Mouse (Mus musculus) embryonic facial prominence, embryonic 13.5 days (tissue): ENCODE results near the gene Maneal. TPM values are rescaled to one million over a fixed set of nuclear protein-coding genes. Genes with fewer than 3 reads are reported as not detected.

Experiments
- ATAC-seq: fragments of 200-750 bp; cut with Nextera tagmentation; 2 replicates; pipeline ENCODE4 v1.8.0; 2017; ENCODE audit warnings: low read depth; ENCODE audit not compliant: insufficient number of reproducible peaks, insufficient read depth, low FRiP score, low TSS enrichment
- H3K27ac ChIP-seq: fragments of 300-500 bp; sonication (generic); 2 replicates; pipeline ENCODE4 v1.5.1; 2015; ENCODE audit warnings: moderate library complexity, mild to moderate bottlenecking, inconsistent platforms
- H3K27me3 ChIP-seq: fragments of 300-500 bp; sonication (generic); 2 replicates; pipeline ENCODE4 v1.6.1; 2015; ENCODE audit warnings: mild to moderate bottlenecking, inconsistent platforms
- H3K36me3 ChIP-seq: fragments of 300-500 bp; sonication (generic); 2 replicates; pipeline ENCODE4 v1.6.1; 2015; ENCODE audit warnings: mild to moderate bottlenecking, inconsistent platforms
- H3K4me1 ChIP-seq: fragments of 300-500 bp; sonication (generic); 2 replicates; pipeline ENCODE4 v1.6.1; 2015; ENCODE audit warnings: inconsistent platforms
- H3K4me2 ChIP-seq: fragments of 300-500 bp; sonication (generic); 2 replicates; pipeline ENCODE4 v1.6.1; 2015; ENCODE audit warnings: moderate library complexity, mild to moderate bottlenecking, inconsistent platforms
- H3K4me3 ChIP-seq: fragments of 300-500 bp; sonication (generic); 2 replicates; pipeline ENCODE4 v1.5.1; 2015; ENCODE audit warnings: mild to moderate bottlenecking, inconsistent platforms
- H3K9ac ChIP-seq: fragments of 300-500 bp; sonication (generic); 2 replicates; pipeline ENCODE4 v1.6.1; 2015; ENCODE audit warnings: mild to moderate bottlenecking, inconsistent platforms
- H3K9me3 ChIP-seq: fragments of 300-500 bp; sonication (generic); 2 replicates; pipeline ENCODE4 v1.6.1; 2016; ENCODE audit warnings: inconsistent platforms
- WGBS: fragments of 180-500 bp; shearing (Covaris S2); methylation state at CpG from one replicate; pipeline ENCODE4 v1.1.7; 2015; ENCODE audit warnings: mixed read lengths; 5-methylcytosine and 5-hydroxymethylcytosine counted together
- polyA plus RNA-seq: library from polyadenylated mRNA; unstranded; fragments of >200 nt; fragmentation: Nextera tagmentation; extraction: Ambion mirVana; gene quantifications from 2 replicates; pipeline ENCODE4 v1.2.1, GENCODE M21; 2015

Maneal gene
- polyA plus RNA-seq, 1 experiment from 2014 or later = 1.2 TPM

DNA sequence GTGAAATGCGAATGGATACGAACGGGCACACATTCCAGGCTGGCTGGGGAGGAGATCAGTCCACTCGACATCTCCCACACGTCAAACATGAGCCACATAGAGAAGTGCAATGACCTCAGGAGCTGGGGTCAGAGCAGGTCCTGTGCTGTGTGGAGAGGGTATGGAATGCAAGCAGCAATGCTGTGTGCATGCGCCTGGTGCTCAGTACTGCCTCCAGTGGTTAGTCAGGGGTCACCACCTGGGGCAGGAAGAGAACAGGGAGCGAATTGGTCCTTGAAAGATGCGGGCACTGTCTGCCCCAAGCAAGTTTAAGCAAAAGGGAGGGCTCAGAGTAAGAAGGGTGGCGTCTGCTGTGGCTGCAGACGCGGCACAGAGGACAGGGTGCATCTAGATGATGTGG, 18.5 kb downstream of the Maneal start:
- WGBS = 51% methylated on average over 11 of the region's 11 CpGs
- Histone ChIP-seq H3K9ac (no peak overlapping the region), H3K4me3 (no peak overlapping the region), H3K9me3 (no peaks in the 10 kb centered on the region), H3K27me3 (no peaks in the 10 kb centered on the region), H3K4me1 (no peaks in the 10 kb centered on the region), H3K27ac (no peak overlapping the region), H3K36me3 (peaks cover 58% of the 10 kb centered on the region), H3K4me2 (no peak overlapping the region)
- ATAC-seq = 0 out of 2 replicates have a peak, but pooled peaks have one; percentile 58

DNA sequence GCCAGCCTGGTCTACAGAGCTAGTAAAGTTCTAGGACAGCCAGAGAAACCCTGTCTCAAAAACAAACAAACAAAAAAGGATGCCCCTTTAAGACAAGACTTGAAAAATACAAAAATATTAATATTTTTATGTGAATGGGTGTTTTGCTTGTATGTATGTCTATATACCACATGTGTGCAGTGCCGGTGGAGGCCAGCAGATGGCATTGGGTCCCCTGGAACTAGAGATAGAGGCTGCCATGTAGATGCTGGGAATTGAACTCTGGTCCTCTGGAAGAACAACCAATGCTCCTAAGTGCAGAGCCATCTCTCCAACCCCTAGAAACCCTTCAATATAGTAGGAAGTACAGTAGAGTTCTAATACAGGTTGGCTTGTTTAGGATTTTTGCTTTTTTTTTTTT, 21.0 kb downstream of the Maneal start:
- H3K9ac ChIP-seq = no peak overlapping the region
- H3K36me3 ChIP-seq = peaks cover 62% of the 10 kb centered on the region
- no peaks in the 10 kb centered on the region for H3K27me3 ChIP-seq
- H3K9me3 ChIP-seq = no peaks in the 10 kb centered on the region
- H3K4me2 ChIP-seq = no peak overlapping the region
- H3K27ac ChIP-seq = no peak overlapping the region
- no peak for ATAC-seq
- no peaks in the 10 kb centered on the region for H3K4me1 ChIP-seq
- 97% methylated on average over 1 of the region's 1 CpGs for WGBS
- no peak overlapping the region for H3K4me3 ChIP-seq

DNA sequence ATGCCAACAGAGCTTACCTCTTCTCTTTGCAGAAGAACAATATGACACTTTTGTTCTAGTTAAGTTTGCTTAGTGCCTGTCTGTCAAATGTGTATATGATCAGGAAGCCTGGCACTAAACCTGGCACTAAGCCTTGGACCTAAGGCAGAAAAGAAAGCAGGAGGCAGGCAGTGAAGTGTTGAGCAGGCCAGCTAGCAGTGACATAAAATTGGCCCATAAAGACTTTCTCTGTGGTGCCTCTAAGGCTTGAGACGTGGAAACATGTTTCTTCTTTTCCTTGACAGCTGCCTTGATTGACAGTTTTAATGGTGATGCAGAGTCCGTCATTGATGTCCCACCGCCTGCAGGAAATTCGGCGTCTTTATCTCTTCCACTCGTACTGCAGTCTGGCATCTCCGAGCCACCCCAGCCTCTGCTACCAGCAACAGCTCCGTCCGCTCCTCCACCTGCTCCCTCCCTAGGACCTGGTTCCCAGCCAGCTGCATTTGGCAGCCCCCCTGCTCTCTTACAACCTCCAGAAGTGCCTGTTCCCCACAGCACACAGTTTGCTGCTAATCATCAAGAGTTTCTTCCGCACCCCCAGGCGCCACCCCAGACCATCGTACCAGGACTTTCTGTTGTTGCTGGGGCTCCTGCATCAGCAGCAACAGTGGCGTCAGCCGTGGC, 23.8 kb downstream of the Maneal start:
- Histone ChIP-seq H3K4me3 (no peak overlapping the region), H3K27ac (no peak overlapping the region), H3K36me3 (peaks cover 73% of the 10 kb centered on the region), H3K4me2 (no peak overlapping the region), H3K9me3 (no peaks in the 10 kb centered on the region), H3K4me1 (no peaks in the 10 kb centered on the region), H3K27me3 (no peaks in the 10 kb centered on the region), H3K9ac (no peak overlapping the region)
- no peak for ATAC-seq
- WGBS = 83% methylated on average over 14 of the region's 14 CpGs

DNA sequence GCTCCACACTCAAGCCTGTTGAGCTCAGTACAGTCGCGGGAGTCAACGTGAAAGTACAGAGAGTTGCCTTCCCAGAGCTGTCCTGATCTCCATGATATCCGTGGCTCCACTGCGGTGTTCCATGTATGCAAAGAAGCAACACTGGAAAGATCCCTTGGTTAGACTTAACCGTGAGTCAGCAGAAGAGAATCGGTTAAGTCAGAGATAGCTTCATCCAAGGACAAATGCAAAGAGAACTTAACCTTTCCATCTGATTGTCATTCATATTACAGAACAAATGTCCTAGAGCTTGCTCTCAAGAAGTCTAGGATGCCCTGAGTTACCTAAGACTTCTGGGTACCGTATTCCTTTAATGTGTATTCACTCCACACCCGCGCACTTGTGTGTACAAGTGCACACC, 29.2 kb downstream of the Maneal start:
- H3K4me3 ChIP-seq = no peak overlapping the region
- H3K27me3 ChIP-seq = no peaks in the 10 kb centered on the region
- H3K4me1 ChIP-seq = no peaks in the 10 kb centered on the region
- 97% methylated on average over 10 of the region's 10 CpGs for WGBS
- H3K36me3 ChIP-seq = peaks cover 68% of the 10 kb centered on the region
- ATAC-seq = no peak
- H3K9me3 ChIP-seq = no peaks in the 10 kb centered on the region
- no peak overlapping the region for H3K9ac ChIP-seq
- H3K4me2 ChIP-seq = no peak overlapping the region
- no peak overlapping the region for H3K27ac ChIP-seq

DNA sequence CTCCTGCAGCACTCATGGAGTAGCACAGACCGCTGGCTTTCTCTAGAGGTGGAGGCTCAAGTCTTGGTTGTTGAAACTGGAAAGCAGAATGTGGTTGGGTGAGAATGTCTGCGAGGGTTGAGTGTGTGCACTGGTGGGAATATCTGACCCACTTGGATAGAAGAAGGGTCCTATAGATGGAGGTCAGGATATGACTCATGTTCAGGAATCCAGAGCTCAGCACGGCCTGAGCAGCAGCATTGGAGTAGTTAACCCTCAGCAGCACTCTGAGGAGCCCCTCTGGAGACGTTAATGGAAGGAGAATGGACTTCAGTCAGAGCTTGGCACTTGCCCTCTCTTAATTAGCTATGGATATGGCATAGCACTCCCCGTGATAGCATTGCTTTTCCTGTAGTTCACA, 32.3 kb downstream of the Maneal start:
- no peak overlapping the region for H3K9ac ChIP-seq
- H3K9me3 ChIP-seq = no peaks in the 10 kb centered on the region
- no peak overlapping the region for H3K27ac ChIP-seq
- no peaks in the 10 kb centered on the region for H3K4me1 ChIP-seq
- H3K4me2 ChIP-seq = no peak overlapping the region
- peaks cover 74% of the 10 kb centered on the region for H3K36me3 ChIP-seq
- H3K4me3 ChIP-seq = no peak overlapping the region
- ATAC-seq = no peak
- H3K27me3 ChIP-seq = no peaks in the 10 kb centered on the region
- WGBS = 83% methylated on average over 5 of the region's 5 CpGs

DNA sequence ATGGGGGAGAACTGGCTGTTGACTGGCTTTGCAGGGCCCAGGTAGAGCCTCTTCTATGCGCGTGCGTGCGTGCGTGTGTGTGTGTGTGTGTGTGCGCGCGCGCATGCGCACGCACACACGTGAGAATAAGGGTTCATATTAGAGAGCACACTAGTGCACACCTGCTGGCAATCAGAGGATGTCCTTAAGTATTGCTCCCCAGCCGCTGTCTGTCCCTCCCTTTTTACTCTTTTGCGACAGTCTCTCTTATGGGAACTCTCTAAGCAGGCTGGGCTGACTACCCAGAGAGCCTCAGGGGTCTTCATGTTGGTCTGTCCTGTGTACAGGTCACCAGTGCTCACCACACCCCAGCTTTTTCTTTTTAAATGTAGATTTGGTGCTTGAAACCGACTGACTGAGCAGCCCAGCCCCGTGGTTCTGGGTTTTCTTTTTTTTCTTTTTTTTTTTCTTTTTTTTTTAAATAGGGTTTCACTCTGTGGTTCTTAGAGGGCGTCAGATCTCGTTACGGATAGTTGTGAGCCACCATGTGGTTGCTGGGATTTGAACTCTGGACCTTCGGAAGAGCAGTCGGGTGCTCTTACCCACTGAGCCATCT, 36.5 kb downstream of the Maneal start:
- Histone ChIP-seq H3K4me1 (no peaks in the 10 kb centered on the region), H3K4me3 (no peak overlapping the region), H3K9me3 (no peaks in the 10 kb centered on the region), H3K27me3 (no peaks in the 10 kb centered on the region), H3K27ac (no peak overlapping the region), H3K4me2 (no peak overlapping the region), H3K36me3 (peaks cover 83% of the 10 kb centered on the region), H3K9ac (no peak overlapping the region)
- WGBS = 94% methylated on average over 21 of the region's 21 CpGs
- ATAC-seq = no peak

DNA sequence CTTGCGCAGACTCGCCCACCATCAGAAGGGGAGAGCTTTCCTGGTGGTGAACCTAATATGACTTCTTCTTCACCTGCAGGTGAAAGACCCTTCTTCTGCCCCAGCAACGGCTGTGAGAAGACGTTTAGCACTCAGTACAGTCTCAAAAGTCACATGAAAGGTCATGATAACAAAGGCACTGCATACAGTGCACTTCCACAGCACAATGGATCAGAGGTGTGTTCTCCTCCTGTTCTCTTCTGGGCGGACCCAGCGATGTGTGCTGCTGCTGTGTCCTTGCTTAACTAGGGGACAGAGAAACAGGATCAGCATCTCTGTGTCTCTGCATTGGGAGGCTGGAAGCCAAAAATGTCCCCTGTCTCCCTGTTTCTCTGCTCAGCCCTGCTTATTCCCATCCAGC, 37.0 kb downstream of the Maneal start:
- H3K4me3 ChIP-seq = no peak overlapping the region
- no peaks in the 10 kb centered on the region for H3K27me3 ChIP-seq
- H3K9me3 ChIP-seq = no peaks in the 10 kb centered on the region
- no peak overlapping the region for H3K4me2 ChIP-seq
- WGBS = 91% methylated on average over 6 of the region's 6 CpGs
- no peaks in the 10 kb centered on the region for H3K4me1 ChIP-seq
- peaks cover 83% of the 10 kb centered on the region for H3K36me3 ChIP-seq
- ATAC-seq = no peak
- H3K27ac ChIP-seq = no peak overlapping the region
- no peak overlapping the region for H3K9ac ChIP-seq

DNA sequence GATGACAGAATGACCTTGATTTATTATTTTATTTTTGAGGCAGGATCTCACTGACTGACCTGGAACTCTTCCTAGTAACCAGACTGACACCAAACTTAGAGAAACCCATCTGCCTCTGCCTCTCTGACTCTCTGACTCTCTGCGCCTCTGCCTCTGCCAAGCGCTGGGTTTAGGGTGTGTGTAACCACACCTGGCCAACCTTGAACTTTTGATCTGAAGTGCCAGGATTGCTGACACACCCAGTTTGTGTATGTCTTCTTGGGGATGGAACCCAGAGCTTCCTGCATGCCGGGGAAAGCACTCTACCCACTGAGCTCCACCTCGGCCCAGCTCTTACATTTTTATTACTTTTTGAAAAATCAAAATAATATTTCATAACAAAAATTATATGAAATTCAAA, 43.1 kb downstream of the Maneal start:
- H3K36me3 ChIP-seq = peaks cover 40% of the 10 kb centered on the region

DNA sequence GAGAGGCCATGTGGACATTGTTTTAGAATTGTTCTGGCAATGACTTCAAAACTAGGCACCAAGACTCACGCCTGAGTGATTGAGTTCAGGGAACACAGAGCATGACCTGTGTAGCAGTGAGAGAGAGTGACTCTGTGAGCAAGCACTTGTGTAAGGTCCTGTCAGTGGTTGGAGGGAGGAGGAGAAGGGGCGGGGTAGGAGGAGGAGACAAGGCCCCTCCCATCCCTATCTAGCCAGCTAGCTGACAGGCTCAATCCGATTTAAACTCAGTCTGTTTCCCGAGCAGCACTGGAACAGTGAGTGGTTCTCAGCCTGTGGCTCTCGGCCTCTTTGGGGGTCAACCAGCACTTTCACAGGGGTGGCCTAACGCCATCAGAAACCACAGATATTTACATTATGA, 44.2 kb downstream of the Maneal start:
- H3K4me1 ChIP-seq = peaks cover 5% of the 10 kb centered on the region; the same call in 1 of the 2 replicates
- H3K9ac ChIP-seq = 0 out of 2 replicates have a peak overlapping the region, but pooled peaks have one; percentile 11
- no peak overlapping the region for H3K27ac ChIP-seq
- no peak overlapping the region for H3K4me3 ChIP-seq
- no peaks in the 10 kb centered on the region for H3K9me3 ChIP-seq
- ATAC-seq = no peak
- H3K4me2 ChIP-seq = no peak overlapping the region
- peaks cover 30% of the 10 kb centered on the region for H3K36me3 ChIP-seq
- no peaks in the 10 kb centered on the region for H3K27me3 ChIP-seq
- 21% methylated on average over 6 of the region's 6 CpGs for WGBS

More for the DNA sequence above, 43.1 kb downstream of the Maneal start:
- no peak overlapping the region for H3K4me3 ChIP-seq
- WGBS = 92% methylated on average over 4 of the region's 4 CpGs
- no peaks in the 10 kb centered on the region for H3K9me3 ChIP-seq
- no peak overlapping the region for H3K9ac ChIP-seq
- no peak overlapping the region for H3K27ac ChIP-seq
- no peak for ATAC-seq
- H3K4me2 ChIP-seq = no peak overlapping the region
- no peaks in the 10 kb centered on the region for H3K27me3 ChIP-seq
- peaks cover 5% of the 10 kb centered on the region; the same call in 1 of the 2 replicates for H3K4me1 ChIP-seq

DNA sequence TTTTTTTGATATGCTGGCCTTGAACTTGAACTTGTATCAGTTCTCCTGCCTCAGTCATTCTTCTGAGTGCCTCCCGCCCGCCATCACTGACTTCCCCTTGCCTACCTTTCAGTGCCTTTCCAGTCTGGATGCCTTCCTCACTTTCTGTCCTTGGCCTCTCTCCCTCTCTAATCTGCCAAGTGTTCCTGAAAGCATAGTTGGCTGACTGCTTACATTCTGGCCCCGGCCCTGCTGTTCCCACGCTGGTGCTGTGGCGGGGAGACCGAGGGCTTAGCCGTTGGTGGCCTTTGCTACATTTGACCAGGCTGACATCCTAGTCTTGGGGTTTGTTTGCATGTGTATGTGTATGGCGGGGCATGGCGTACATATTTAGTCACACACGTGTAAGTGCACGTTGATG, 46.1 kb downstream of the Maneal start:
- no peak overlapping the region for H3K4me3 ChIP-seq
- peaks cover 5% of the 10 kb centered on the region; the same call in 1 of the 2 replicates for H3K4me1 ChIP-seq
- no peaks in the 10 kb centered on the region for H3K9me3 ChIP-seq
- H3K9ac ChIP-seq = no peak overlapping the region
- ATAC-seq = no peak
- no peaks in the 10 kb centered on the region for H3K27me3 ChIP-seq
- no peak overlapping the region for H3K4me2 ChIP-seq
- H3K27ac ChIP-seq = no peak overlapping the region
- 92% methylated on average over 11 of the region's 11 CpGs for WGBS
- peaks cover 23% of the 10 kb centered on the region for H3K36me3 ChIP-seq

DNA sequence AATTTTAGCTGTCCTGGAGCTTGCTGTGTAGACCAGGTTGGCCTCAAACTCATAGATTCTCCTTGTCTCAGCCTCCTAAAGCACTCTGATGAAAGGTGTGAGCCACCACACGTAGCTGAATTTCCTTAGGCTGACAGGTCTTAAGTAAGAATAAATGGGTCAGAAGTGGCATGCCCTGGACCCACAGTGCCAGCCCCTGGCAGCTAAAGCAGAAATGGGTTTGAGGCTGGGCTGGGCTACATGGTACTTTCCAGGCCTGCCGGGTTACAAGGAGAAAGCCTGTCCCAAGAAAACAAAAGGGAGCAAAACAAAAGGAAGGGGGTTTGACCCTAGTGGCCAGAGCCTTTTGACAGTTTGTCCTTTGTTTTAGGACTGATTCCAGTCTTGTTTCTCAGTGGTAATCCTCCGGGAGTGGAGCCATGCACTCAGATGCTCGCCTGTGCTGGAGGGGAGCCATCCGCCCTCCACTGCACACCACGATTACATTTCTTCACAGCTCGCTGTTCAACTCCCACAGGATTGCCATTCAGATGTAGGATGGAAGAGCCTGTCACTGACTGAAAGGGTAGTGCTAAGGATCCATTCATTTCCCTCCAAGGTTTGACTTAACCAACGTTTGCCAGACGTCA, 50.5 kb downstream of the Maneal start:
- no peak overlapping the region for H3K4me3 ChIP-seq
- H3K27me3 ChIP-seq = no peaks in the 10 kb centered on the region
- H3K36me3 ChIP-seq = peaks cover 37% of the 10 kb centered on the region
- WGBS = 46% methylated on average over 9 of the region's 9 CpGs
- H3K4me1 ChIP-seq = no peaks in the 10 kb centered on the region
- no peak overlapping the region for H3K4me2 ChIP-seq
- ATAC-seq = no peak
- no peak overlapping the region for H3K27ac ChIP-seq
- H3K9me3 ChIP-seq = no peaks in the 10 kb centered on the region
- no peak overlapping the region for H3K9ac ChIP-seq

DNA sequence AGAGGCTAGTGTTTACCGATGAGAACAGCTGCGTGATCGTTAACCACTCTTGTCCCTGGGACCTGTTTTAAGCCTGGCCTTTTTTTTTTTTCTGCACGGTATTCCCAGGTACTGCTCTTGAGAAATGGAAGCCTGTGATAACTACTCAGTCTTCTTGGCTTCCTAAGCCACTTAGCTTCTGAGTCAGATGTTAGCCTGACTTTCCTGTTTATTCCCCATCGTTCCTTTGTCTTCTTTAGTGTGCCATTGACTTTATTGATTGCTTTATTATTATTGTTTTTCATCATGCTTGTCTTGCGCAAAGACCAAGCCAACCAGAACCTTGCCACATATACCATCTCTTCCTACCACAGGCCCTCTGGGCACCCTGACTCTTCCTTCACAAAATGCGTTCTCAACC, 51.9 kb downstream of the Maneal start:
- Histone ChIP-seq H3K9me3 (no peaks in the 10 kb centered on the region), H3K4me1 (no peaks in the 10 kb centered on the region), H3K4me3 (no peak overlapping the region), H3K27ac (no peak overlapping the region), H3K9ac (no peak overlapping the region), H3K27me3 (no peaks in the 10 kb centered on the region), H3K36me3 (peaks cover 51% of the 10 kb centered on the region), H3K4me2 (no peak overlapping the region)
- WGBS = 91% methylated on average over 7 of the region's 7 CpGs
- ATAC-seq = no peak
